Mouse (Mus musculus): ENCODE results near the gene Cx3cr1. TPM values are rescaled to one million over a fixed set of nuclear protein-coding genes. Genes with fewer than 3 reads are reported as not detected.

The Cx3cr1 gene
- polyA plus RNA-seq, 1 experiment from 2014 or later: 4.0 TPM

DNA sequence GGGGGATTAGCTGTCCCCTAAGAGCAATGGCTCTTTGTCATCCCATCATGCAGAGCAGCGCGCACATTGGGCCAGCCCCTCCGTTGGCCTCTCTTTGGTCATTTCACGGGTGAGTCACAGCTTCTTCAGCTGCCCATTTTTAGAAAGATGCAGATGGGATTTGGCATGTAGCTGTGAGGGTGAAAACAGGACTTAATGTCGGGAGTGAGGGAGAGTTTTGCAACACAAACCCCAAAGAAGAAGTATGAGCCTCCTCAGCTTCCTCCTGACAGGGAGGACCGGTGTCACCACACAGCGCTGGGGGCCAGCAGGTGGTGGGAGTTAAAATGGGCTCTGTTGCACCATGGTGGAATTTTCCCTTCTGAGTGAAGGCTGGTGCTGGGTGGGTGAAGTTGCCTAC is 26.6 kb downstream of the Cx3cr1 start:
- no peaks in the 10 kb centered on the region for H3K9me3 ChIP-seq (replicated peaks)
- no peaks in the 10 kb centered on the region for H3K36me3 ChIP-seq

DNA sequence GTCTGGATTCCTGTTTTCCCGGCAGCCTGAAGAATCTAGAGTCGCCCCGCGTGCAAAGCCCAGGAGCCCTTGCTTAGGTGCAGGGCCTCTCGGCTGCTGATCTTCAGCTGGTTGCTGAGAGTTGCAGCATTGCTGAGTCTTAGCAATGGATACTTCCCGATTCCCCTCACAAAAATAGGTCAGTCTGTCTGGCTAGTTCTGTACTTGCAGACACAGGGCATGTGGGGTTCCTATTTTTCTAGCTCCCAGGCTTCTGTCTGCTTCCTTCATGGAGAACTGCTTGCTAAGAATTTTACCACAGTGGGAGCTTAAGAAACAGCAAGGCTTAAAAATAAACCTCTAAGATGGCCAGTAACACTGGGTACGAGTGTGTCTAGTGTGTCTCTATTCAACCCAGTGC is 32.3 kb downstream of the Cx3cr1 start:
- Histone ChIP-seq H3K9me3 (replicated peaks) (no peaks in the 10 kb centered on the region), H3K27ac (no peak overlapping the region), H3K36me3 (no peaks in the 10 kb centered on the region), H3K4me3 (no peak overlapping the region), H3K27me3 (ENCODE audit: low read depth, poor library complexity, severe bottlenecking) (no peaks in the 10 kb centered on the region), H3K4me1 (no peaks in the 10 kb centered on the region)
- WGBS: 88% methylated on average over 7 of the region's 7 CpGs
- no peak for DNase-seq (ENCODE audit: low spot score)

More for the DNA sequence above, 26.6 kb downstream of the Cx3cr1 start:
- WGBS: 87% methylated on average over 7 of the region's 7 CpGs
- Histone ChIP-seq H3K4me3 (no peak overlapping the region), H3K27ac (no peak overlapping the region), H3K4me1 (no peaks in the 10 kb centered on the region), H3K27me3 (ENCODE audit: low read depth, poor library complexity, severe bottlenecking) (no peaks in the 10 kb centered on the region)
- no peak for DNase-seq (ENCODE audit: low spot score)

DNA sequence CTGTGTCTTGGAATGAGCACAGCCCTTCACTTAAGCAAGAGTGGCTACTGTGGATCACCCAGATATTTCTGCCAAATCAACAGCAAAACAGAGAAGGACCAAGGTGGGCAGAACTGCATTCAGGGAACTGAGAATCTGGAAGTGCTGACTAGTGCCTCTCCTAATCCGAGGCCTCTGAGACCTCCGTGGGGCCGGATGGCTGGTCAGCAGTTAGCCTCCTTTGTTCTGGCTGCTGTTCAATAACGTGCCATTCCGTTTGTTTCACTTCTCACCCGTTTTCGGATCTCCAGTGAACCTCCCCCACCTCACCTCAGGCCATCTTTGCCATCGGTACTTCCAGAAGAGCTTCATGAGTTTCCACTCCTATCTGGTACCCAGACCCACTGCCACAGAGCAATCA is 35.3 kb downstream of the Cx3cr1 start:
- Histone ChIP-seq H3K4me3 (no peak overlapping the region), H3K9me3 (replicated peaks) (no peaks in the 10 kb centered on the region), H3K27me3 (ENCODE audit: low read depth, poor library complexity, severe bottlenecking) (no peaks in the 10 kb centered on the region), H3K27ac (no peak overlapping the region), H3K36me3 (no peaks in the 10 kb centered on the region), H3K4me1 (no peaks in the 10 kb centered on the region)
- DNase-seq (ENCODE audit: low spot score): no peak
- 87% methylated on average over 8 of the region's 8 CpGs for WGBS

- WGBS: 87% methylated on average over 6 of the region's 6 CpGs
- H3K4me3 ChIP-seq: no peak overlapping the region
- H3K27ac ChIP-seq: no peak overlapping the region
Observed at GRCm38 (mm10) chr9:120032710-120033109, 37.0 kb downstream of the Cx3cr1 start.

DNA sequence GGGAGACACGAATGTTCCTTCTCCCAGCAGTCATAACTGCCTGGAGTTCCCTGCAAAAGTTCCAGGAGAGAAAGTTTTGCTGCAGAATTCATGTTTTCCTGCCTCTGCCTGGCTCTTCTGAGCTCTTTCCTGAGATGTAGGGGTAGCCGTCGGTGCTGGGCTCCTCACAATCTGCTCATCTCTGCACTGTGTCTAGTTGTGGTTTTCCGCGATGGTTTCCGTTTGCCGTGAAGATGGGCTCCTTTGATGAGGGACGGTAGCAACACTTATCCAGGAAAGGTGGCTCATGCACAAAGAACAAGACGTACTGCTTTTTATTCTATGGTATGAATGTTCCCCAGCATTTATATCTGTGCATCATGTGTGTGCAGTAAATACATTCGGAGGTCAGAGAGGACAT is 39.3 kb downstream of the Cx3cr1 start:
- H3K4me3 ChIP-seq: no peak overlapping the region
- H3K36me3 ChIP-seq: no peaks in the 10 kb centered on the region
- H3K27me3 ChIP-seq (ENCODE audit: low read depth, poor library complexity, severe bottlenecking): no peaks in the 10 kb centered on the region
- H3K27ac ChIP-seq: no peak overlapping the region
- no peak for DNase-seq (ENCODE audit: low spot score)
- no peaks in the 10 kb centered on the region for H3K9me3 ChIP-seq (replicated peaks)
- peaks cover 4% of the 10 kb centered on the region; the same call in 1 of the 2 replicates for H3K4me1 ChIP-seq
- 89% methylated on average over 10 of the region's 10 CpGs for WGBS

More at GRCm38 (mm10) chr9:120032710-120033109, 37.0 kb downstream of the Cx3cr1 start:
- Histone ChIP-seq H3K4me1 (peaks cover under 1% of the 10 kb centered on the region; the same call in 1 of the 2 replicates), H3K36me3 (no peaks in the 10 kb centered on the region), H3K9me3 (replicated peaks) (no peaks in the 10 kb centered on the region), H3K27me3 (ENCODE audit: low read depth, poor library complexity, severe bottlenecking) (no peaks in the 10 kb centered on the region)
- DNase-seq (ENCODE audit: low spot score): no peak

GRCm38 (mm10) chr9:120029880-120030279 is 39.8 kb downstream of the Cx3cr1 start:
- H3K4me3 ChIP-seq: no peak overlapping the region
- no peak overlapping the region for H3K27ac ChIP-seq
- no peaks in the 10 kb centered on the region for H3K36me3 ChIP-seq
- no peaks in the 10 kb centered on the region for H3K27me3 ChIP-seq (ENCODE audit: low read depth, poor library complexity, severe bottlenecking)
- WGBS: 93% methylated on average over 6 of the region's 6 CpGs
- peaks cover 4% of the 10 kb centered on the region; the same call in 1 of the 2 replicates for H3K4me1 ChIP-seq
- DNase-seq (ENCODE audit: low spot score): no peak
- H3K9me3 ChIP-seq (replicated peaks): no peaks in the 10 kb centered on the region

DNA sequence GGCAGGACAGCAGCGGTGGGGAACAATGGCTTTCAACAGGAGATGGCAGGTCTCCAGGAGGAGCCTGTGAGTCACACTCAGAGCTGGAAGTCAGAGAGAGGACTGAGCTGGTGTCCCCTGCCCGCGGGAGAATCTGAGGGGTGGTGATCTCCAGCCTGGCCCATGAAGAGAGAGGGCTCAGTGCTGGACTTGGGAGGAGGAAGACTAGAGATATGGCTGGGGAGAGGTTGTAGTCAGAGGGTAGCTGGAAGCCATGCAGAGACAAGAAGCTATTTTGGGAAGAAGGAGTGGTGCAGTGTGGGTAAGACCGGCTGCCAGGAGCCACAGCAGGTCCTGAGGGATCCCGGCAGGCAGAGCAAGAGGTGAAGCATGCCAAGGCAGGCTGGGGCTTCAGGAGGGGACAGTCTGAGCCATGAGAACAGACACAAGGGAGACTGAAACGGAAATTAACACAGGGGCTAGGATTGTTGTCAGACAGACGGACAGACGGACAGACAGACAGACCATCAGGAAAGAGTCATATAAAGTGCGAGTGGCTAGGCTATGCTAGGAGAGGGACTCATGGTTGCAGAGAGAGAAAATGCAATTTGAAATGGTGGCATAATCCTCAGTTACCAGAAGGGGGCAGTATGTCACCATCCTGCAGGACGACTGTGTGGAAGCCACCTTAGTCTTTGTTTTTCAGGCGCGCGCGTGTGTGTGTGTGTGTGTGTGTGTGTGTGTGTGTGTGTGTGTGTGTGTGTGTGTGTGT is 42.1 kb downstream of the Cx3cr1 start:
- H3K27me3 ChIP-seq (ENCODE audit: low read depth, poor library complexity, severe bottlenecking): no peaks in the 10 kb centered on the region
- WGBS: 33% methylated on average over 14 of the region's 14 CpGs
- H3K4me3 ChIP-seq: no peak overlapping the region
- DNase-seq (ENCODE audit: low spot score): peak; percentile 60
- peaks cover 4% of the 10 kb centered on the region; the same call in 1 of the 2 replicates for H3K4me1 ChIP-seq
- no peaks in the 10 kb centered on the region for H3K9me3 ChIP-seq (replicated peaks)
- H3K36me3 ChIP-seq: no peaks in the 10 kb centered on the region
- no peak overlapping the region for H3K27ac ChIP-seq

DNA sequence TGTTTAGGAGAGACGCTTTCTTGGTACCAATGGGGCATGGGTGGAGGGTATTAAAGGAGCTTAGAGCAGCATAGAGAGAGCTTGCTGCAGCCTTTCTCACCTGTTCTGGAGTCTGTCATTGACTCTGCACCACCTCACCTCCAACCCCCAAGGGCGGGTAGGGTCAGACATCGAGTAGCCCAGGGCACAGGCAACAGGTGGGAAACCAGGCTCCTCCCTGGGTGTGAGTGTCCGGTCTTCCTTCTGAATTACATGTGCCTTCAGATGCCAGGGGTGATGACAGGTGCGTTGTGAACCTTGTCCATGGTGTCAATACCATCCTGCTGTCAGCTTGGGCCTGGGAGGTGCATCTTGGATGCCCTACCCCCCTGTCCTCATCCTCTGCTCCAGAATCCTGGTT is 45.1 kb downstream of the Cx3cr1 start:
- 82% methylated on average over 5 of the region's 5 CpGs for WGBS
- no peak for DNase-seq (ENCODE audit: low spot score)
- Histone ChIP-seq H3K27me3 (ENCODE audit: low read depth, poor library complexity, severe bottlenecking) (no peaks in the 10 kb centered on the region), H3K36me3 (no peaks in the 10 kb centered on the region), H3K9me3 (replicated peaks) (no peaks in the 10 kb centered on the region), H3K27ac (no peak overlapping the region), H3K4me1 (peaks cover 8% of the 10 kb centered on the region; the same call in 1 of the 2 replicates), H3K4me3 (no peak overlapping the region)

DNA sequence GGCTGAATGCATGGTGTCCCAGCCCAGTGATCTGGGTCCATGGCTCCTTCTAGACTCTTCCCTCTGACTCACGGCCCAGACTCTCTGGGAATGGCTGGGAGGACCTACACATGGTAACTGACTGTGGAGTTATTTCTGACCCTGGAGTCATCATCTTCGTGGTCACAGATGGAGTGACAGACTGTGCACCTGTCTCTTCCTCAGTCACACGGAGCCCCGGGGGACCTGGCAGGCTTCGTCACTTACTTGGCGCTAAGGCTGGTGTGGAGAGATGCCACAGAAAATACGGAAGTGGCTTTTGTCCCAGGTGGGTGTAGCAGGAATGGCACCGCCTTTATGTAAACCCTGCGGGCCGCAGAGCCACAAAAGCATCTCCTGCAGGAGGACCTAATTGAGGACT is 45.5 kb downstream of the Cx3cr1 start:
- no peak for DNase-seq (ENCODE audit: low spot score)
- Histone ChIP-seq H3K4me1 (peaks cover 8% of the 10 kb centered on the region; the same call in 1 of the 2 replicates), H3K27ac (no peak overlapping the region), H3K4me3 (no peak overlapping the region), H3K9me3 (replicated peaks) (no peaks in the 10 kb centered on the region), H3K36me3 (no peaks in the 10 kb centered on the region), H3K27me3 (ENCODE audit: low read depth, poor library complexity, severe bottlenecking) (peaks cover 3% of the 10 kb centered on the region; the same call in 1 of the 2 replicates)
- WGBS: 88% methylated on average over 10 of the region's 10 CpGs

DNA sequence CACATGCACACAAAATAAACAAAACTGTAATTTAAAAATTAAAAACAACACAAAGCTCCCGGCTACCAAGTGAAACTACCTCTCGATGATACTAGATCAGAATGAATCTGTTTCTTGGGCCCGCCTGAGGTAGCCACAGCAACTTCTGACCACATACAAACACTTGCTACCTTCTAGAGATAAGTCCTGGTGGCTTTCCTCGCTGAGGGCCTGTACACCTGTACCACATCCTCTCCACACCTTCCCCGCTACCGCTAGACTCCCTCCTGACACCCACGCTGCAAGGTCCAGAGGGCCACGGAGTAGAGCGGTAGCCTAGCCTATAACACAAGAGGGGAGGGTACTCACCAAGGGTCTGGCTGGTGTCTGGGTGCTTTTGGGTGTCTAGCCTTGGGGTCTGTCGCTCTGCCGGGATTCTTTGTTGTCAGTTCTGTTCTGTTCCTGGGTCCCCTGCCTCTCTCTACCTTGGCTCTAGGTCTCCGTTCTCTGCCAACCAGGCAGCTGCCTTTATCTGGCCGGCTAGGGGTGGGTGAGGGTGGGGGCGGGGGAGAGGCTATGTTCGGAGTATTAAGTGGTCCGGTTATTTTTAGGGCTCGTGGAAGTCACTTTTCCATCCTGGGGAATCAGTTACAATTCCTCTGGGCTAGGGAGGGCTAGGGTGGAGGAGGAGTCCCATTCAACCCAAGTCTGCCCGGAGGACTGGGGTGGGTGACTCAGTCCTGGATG is 46.4 kb downstream of the Cx3cr1 start, which contains the start of gene Xirp1:
Xirp1 (minus strand) TSS at position 513 of the 726 bp plus-strand sequence.
- DNase-seq (ENCODE audit: low spot score): no peak

DNA sequence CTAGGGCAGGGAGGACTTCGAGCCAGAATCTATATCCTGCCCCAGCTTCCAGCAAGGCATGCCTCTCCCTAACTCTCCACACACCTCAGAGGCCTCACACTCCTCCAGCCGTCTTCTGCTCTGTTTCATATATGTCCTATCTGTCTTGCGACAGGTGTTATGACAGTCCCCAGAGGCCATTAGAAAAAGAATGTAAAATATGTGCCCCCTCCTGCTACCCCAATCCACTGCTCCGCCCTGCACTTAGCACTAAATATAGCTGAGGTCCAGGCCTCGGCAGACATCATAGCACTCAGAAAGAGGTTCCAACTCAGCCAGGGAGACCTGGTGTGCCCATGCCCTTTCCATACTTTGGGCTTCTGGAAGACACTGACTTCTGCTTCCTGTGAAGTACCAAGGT is 48.5 kb downstream of the Cx3cr1 start:
- WGBS: 71% methylated on average over 5 of the region's 5 CpGs
- Histone ChIP-seq H3K4me1 (peaks cover 8% of the 10 kb centered on the region; the same call in 1 of the 2 replicates), H3K36me3 (no peaks in the 10 kb centered on the region), H3K27ac (peak overlapping the region; percentile 1; the same call in 1 of the 2 replicates), H3K9me3 (replicated peaks) (no peaks in the 10 kb centered on the region), H3K27me3 (ENCODE audit: low read depth, poor library complexity, severe bottlenecking) (peaks cover 9% of the 10 kb centered on the region), H3K4me3 (no peak overlapping the region)
- DNase-seq (ENCODE audit: low spot score): no peak

More for the DNA sequence above, 46.4 kb downstream of the Cx3cr1 start, which contains the start of gene Xirp1:
- 92% methylated on average over 18 of the region's 18 CpGs for WGBS
- no peak within 1 kb of the TSS for H3K27ac ChIP-seq
- H3K4me1 ChIP-seq: peaks cover 8% of the 10 kb centered on the region; the same call in 1 of the 2 replicates
- H3K27me3 ChIP-seq (ENCODE audit: low read depth, poor library complexity, severe bottlenecking): peaks cover 9% of the 10 kb centered on the region
- no peaks in the 10 kb centered on the region for H3K36me3 ChIP-seq
- no peak within 1 kb of the TSS for H3K4me3 ChIP-seq
- H3K9me3 ChIP-seq (replicated peaks): no peaks in the 10 kb centered on the region

- 47% methylated on average over 7 of the region's 7 CpGs for whole genome bisulfite sequencing
- H3K36me3 ChIP-seq: no peaks in the 10 kb centered on the region
Observed at GRCm38 (mm10) chr9:120020285-120020890, 49.3 kb downstream of the Cx3cr1 start.

More at GRCm38 (mm10) chr9:120020285-120020890, 49.3 kb downstream of the Cx3cr1 start:
- Histone ChIP-seq H3K4me1 (peaks cover 10% of the 10 kb centered on the region; the same call in 1 of the 2 replicates), H3K4me3 (no peak overlapping the region), H3K27me3 (ENCODE audit: low read depth, poor library complexity, severe bottlenecking) (peaks cover 9% of the 10 kb centered on the region), H3K27ac (no peak overlapping the region), H3K9me3 (replicated peaks) (no peaks in the 10 kb centered on the region)
- DNase-seq (ENCODE audit: low spot score): peak; percentile 81

All from limb, embryonic 10.5 days (tissue).